Mouse (Mus musculus): ENCODE data around the gene Xpr1. TPM values are rescaled to one million over a fixed set of nuclear protein-coding genes. Genes with fewer than 3 reads are reported as not detected.

The Xpr1 gene
- polyA plus RNA-seq, 2 experiments, result 5.9 to 10.0 TPM

DNA sequence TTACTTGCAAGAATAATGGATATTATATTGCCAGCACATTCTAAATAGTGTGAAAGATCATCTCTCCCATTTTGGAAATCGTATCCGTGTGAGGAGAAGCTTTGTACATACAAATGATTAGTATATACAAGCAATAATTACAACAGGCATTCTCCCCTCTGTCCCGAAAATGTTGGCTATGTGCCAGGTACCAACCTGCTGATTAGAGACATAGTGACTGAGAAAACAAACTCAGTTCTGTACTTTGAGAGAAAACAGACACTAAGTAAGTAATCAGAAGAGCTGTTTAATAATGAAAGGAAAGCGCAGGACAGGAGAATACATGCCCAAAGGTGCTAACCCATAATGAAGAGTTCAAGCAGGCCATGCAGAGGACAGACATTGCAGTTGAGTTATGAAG is 64.1 kb downstream of the Xpr1 start:
- ATAC-seq (ENCODE audit: low FRiP score, low read depth) (no peak), DNase-seq (ENCODE audit: low spot score) (no peak)
- H3K4me1 ChIP-seq (ENCODE audit: control insufficient read depth, insufficient read depth, low read length), result no peaks in the 10 kb centered on the region
- no peak overlapping the region for H3K27ac ChIP-seq (replicated peaks; ENCODE audit: low read depth, low read length)
- H3K9me3 ChIP-seq (ENCODE audit: control insufficient read depth, low read length), result no peaks in the 10 kb centered on the region
- no peaks in the 10 kb centered on the region for H3K36me3 ChIP-seq (ENCODE audit: control insufficient read depth, insufficient read depth, low read length)
- WGBS, result 68% methylated on average over 4 of the region's 4 CpGs
- no peak overlapping the region for H3K9ac ChIP-seq (ENCODE audit: low read depth, low read length, severe bottlenecking)
- H3K4me3 ChIP-seq (replicated peaks; ENCODE audit: low read length), result no peak overlapping the region
- no peak for TF ChIP-seq POLR2A (IDR thresholded peaks at IDR 0.05; ENCODE audit: borderline replicate concordance, extremely low read depth, insufficient read depth, insufficient read length)
- H3K4me2 ChIP-seq (replicated peaks; ENCODE audit: low read depth, low read length, severe bottlenecking), result no peak overlapping the region
- no peaks in the 10 kb centered on the region for H3K27me3 ChIP-seq (ENCODE audit: control insufficient read depth, insufficient read depth, low read length)

DNA sequence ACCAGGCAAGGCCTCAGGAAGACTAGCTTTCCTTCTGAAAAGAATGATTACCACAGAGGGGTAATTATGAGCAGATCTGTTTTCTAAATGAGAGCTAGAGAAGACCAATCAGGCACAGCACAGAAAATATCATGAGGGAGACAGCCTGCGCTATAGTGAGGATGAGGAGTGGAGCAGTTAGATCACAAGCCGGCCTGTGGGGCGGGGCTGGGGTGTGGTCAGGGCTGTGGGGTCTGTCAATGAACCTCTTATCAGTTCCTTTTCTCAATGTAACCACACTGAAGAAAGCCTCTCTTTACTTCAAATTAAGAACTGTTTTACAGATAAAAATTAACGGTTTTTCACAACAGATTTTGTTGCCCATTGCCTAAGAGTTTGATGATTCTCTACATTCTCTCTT is 65.7 kb downstream of the Xpr1 start:
- H3K27ac ChIP-seq (replicated peaks; ENCODE audit: low read depth, low read length), result no peak overlapping the region
- no peak overlapping the region for H3K4me3 ChIP-seq (replicated peaks; ENCODE audit: low read length)
- no peaks in the 10 kb centered on the region for H3K4me1 ChIP-seq (ENCODE audit: control insufficient read depth, insufficient read depth, low read length)
- no peaks in the 10 kb centered on the region for H3K9me3 ChIP-seq (ENCODE audit: control insufficient read depth, low read length)
- H3K36me3 ChIP-seq (ENCODE audit: control insufficient read depth, insufficient read depth, low read length), result no peaks in the 10 kb centered on the region
- no peak for TF ChIP-seq POLR2A (IDR thresholded peaks at IDR 0.05; ENCODE audit: borderline replicate concordance, extremely low read depth, insufficient read depth, insufficient read length)
- 76% methylated on average over 4 of the region's 4 CpGs for WGBS
- no peak overlapping the region for H3K4me2 ChIP-seq (replicated peaks; ENCODE audit: low read depth, low read length, severe bottlenecking)
- H3K9ac ChIP-seq (ENCODE audit: low read depth, low read length, severe bottlenecking), result no peak overlapping the region
- H3K27me3 ChIP-seq (ENCODE audit: control insufficient read depth, insufficient read depth, low read length), result no peaks in the 10 kb centered on the region
- no peak for ATAC-seq (ENCODE audit: low FRiP score, low read depth)
- no peak for DNase-seq (ENCODE audit: low spot score)

DNA sequence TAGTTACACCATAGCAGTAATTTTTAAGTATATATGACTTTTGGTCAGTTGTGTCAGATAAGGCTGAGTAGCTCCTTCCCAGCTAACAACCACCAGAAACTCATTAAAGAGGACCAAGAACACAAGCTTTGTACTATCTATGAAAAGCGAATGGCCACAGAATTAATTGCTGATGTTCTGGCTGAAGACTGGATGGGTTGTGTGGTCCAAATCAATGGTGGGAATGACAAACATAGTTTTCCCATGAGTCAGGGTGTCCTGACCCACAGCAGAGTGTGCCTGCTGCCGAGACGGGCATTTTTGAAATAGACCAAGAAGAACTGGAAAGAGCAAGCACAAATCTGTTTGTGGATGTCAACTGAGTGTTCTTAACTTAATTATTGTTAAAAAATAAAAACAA is 68.7 kb downstream of the Xpr1 start:
- no peaks in the 10 kb centered on the region for H3K4me1 ChIP-seq (ENCODE audit: control insufficient read depth, insufficient read depth, low read length)
- ATAC-seq (ENCODE audit: low FRiP score, low read depth) (no peak), DNase-seq (ENCODE audit: low spot score) (no peak)
- H3K4me3 ChIP-seq (replicated peaks; ENCODE audit: low read length), result no peak overlapping the region
- TF ChIP-seq POLR2A (IDR thresholded peaks at IDR 0.05; ENCODE audit: borderline replicate concordance, extremely low read depth, insufficient read depth, insufficient read length), result no peak
- H3K9me3 ChIP-seq (ENCODE audit: control insufficient read depth, low read length), result no peaks in the 10 kb centered on the region
- no peak overlapping the region for H3K4me2 ChIP-seq (replicated peaks; ENCODE audit: low read depth, low read length, severe bottlenecking)
- no peaks in the 10 kb centered on the region for H3K27me3 ChIP-seq (ENCODE audit: control insufficient read depth, insufficient read depth, low read length)
- H3K9ac ChIP-seq (ENCODE audit: low read depth, low read length, severe bottlenecking), result no peak overlapping the region
- no peak overlapping the region for H3K27ac ChIP-seq (replicated peaks; ENCODE audit: low read depth, low read length)
- no peaks in the 10 kb centered on the region for H3K36me3 ChIP-seq (ENCODE audit: control insufficient read depth, insufficient read depth, low read length)
- 90% methylated on average over 3 of the region's 3 CpGs for WGBS

DNA sequence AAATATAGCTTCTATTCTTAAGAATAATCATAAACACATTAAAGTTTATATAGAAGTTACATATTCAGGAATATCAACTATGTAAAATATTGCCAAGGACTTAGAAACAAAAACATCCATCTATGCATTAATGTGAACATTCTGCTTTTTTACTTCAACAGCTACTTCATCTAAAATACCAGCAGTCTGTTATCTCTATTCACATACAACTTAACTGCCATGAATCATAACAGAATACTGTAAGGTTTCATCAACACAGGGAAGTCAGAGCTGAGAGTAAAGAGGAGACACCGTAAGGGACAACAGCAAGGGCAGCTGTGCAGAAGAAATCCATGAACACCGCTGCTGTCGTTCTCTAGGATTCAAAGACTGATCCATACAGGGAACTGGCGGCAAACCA is 69.9 kb downstream of the Xpr1 start:
- Histone ChIP-seq H3K9ac (ENCODE audit: low read depth, low read length, severe bottlenecking) (no peak overlapping the region), H3K27ac (replicated peaks; ENCODE audit: low read depth, low read length) (no peak overlapping the region), H3K27me3 (ENCODE audit: control insufficient read depth, insufficient read depth, low read length) (no peaks in the 10 kb centered on the region), H3K4me1 (ENCODE audit: control insufficient read depth, insufficient read depth, low read length) (no peaks in the 10 kb centered on the region), H3K4me2 (replicated peaks; ENCODE audit: low read depth, low read length, severe bottlenecking) (no peak overlapping the region), H3K9me3 (ENCODE audit: control insufficient read depth, low read length) (no peaks in the 10 kb centered on the region), H3K4me3 (replicated peaks; ENCODE audit: low read length) (no peak overlapping the region), H3K36me3 (ENCODE audit: control insufficient read depth, insufficient read depth, low read length) (no peaks in the 10 kb centered on the region)
- 87% methylated on average over 4 of the region's 4 CpGs for WGBS
- TF ChIP-seq POLR2A (IDR thresholded peaks at IDR 0.05; ENCODE audit: borderline replicate concordance, extremely low read depth, insufficient read depth, insufficient read length), result no peak
- DNase-seq (ENCODE audit: low spot score), result no peak
- ATAC-seq (ENCODE audit: low FRiP score, low read depth), result no peak

DNA sequence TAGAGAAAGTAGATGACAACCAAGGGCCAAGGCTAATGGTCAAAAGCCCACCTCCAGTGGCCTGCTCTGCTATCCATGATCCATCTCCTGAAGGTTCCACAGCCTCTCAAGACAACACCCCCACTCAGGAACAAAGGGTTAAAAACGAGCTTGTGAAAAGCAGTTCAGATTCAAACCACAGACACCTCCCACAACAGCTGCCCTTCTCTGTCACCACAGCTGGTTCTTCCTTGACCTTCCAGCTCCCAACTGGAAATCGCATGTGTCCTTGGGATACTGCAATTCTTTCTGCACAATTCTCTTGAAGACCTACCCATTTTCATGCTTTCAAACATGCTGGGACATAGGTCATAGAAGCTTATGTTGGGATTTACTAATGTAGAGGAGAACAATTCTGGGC is 73.2 kb downstream of the Xpr1 start:
- WGBS, result 92% methylated on average over 2 of the region's 2 CpGs
- TF ChIP-seq POLR2A (IDR thresholded peaks at IDR 0.05; ENCODE audit: borderline replicate concordance, extremely low read depth, insufficient read depth, insufficient read length), result no peak
- DNase-seq (ENCODE audit: low spot score) (no peak), ATAC-seq (ENCODE audit: low FRiP score, low read depth) (no peak)
- Histone ChIP-seq H3K4me3 (replicated peaks; ENCODE audit: low read length) (no peak overlapping the region), H3K9ac (ENCODE audit: low read depth, low read length, severe bottlenecking) (no peak overlapping the region), H3K36me3 (ENCODE audit: control insufficient read depth, insufficient read depth, low read length) (no peaks in the 10 kb centered on the region), H3K9me3 (ENCODE audit: control insufficient read depth, low read length) (no peaks in the 10 kb centered on the region), H3K27ac (replicated peaks; ENCODE audit: low read depth, low read length) (no peak overlapping the region), H3K4me2 (replicated peaks; ENCODE audit: low read depth, low read length, severe bottlenecking) (no peak overlapping the region), H3K27me3 (ENCODE audit: control insufficient read depth, insufficient read depth, low read length) (no peaks in the 10 kb centered on the region), H3K4me1 (ENCODE audit: control insufficient read depth, insufficient read depth, low read length) (no peaks in the 10 kb centered on the region)

DNA sequence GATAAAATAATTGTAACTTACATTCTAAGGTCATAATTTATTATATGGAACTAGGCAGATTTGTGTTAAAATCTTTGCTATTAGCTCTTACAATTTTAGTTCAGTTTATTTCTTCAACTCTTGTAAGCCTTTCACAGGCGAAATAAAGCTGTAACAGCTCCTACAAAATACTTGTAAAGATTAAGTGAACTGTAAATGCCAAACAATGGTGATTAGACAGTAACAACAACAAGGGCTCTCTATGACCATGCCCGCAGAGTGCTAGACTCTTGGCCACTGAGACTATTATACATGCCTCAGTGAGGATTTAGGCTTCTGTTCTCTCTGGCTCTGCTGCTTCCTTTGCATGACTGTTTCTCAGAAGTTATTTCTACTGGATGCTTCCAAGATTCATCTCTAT is 77.6 kb downstream of the Xpr1 start:
- DNase-seq (ENCODE audit: low spot score) (no peak), ATAC-seq (ENCODE audit: low FRiP score, low read depth) (no peak)
- Histone ChIP-seq H3K27ac (replicated peaks; ENCODE audit: low read depth, low read length) (no peak overlapping the region), H3K27me3 (ENCODE audit: control insufficient read depth, insufficient read depth, low read length) (no peaks in the 10 kb centered on the region), H3K9me3 (ENCODE audit: control insufficient read depth, low read length) (no peaks in the 10 kb centered on the region), H3K4me3 (replicated peaks; ENCODE audit: low read length) (no peak overlapping the region), H3K4me2 (replicated peaks; ENCODE audit: low read depth, low read length, severe bottlenecking) (no peak overlapping the region), H3K36me3 (ENCODE audit: control insufficient read depth, insufficient read depth, low read length) (no peaks in the 10 kb centered on the region), H3K9ac (ENCODE audit: low read depth, low read length, severe bottlenecking) (no peak overlapping the region), H3K4me1 (ENCODE audit: control insufficient read depth, insufficient read depth, low read length) (no peaks in the 10 kb centered on the region)
- no peak for TF ChIP-seq POLR2A (IDR thresholded peaks at IDR 0.05; ENCODE audit: borderline replicate concordance, extremely low read depth, insufficient read depth, insufficient read length)
- WGBS, result 56% methylated on average over 2 of the region's 2 CpGs

All from limb, embryonic 14.5 days (tissue).